Mouse (Mus musculus): ENCODE data around the gene Trh. TPM values are rescaled to one million over a fixed set of nuclear protein-coding genes. Genes with fewer than 3 reads are reported as not detected.

Gene Trh
- polyA plus RNA-seq, 1 experiment from 2014 or later = 1.5 TPM

DNA sequence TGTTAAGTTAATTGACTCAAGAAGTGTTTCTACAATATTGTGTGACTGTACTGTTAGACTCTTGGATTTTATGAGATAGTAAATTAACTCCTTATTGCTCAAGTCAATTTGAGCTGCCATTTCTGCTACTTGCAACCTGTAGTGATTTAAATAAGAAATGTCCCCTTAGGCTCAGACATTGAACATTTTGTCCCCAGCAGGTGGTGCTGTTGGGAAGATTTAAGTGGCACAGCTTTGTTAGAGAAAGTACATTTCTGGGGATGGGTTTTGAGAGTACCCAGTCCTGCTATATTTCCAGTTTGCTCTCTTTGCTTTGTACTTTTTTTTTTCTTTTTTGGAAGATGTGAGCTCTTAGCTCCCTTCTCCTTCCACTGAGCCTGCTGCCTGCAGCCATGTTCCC, 10.9 kb upstream of the Trh start:
- no peak for ATAC-seq (ENCODE audit: low FRiP score)
- no peaks in the 10 kb centered on the region for H3K36me3 ChIP-seq
- H3K4me1 ChIP-seq = no peaks in the 10 kb centered on the region
- no peak overlapping the region for H3K27ac ChIP-seq (replicated peaks)
- no peak overlapping the region for H3K4me2 ChIP-seq
- H3K9me3 ChIP-seq (replicated peaks) = peaks cover 6% of the 10 kb centered on the region; the same call in 1 of the 2 replicates
- no peaks in the 10 kb centered on the region for H3K27me3 ChIP-seq (replicated peaks)
- H3K4me3 ChIP-seq (replicated peaks) = no peak overlapping the region
- no peak overlapping the region for H3K9ac ChIP-seq (replicated peaks)

DNA sequence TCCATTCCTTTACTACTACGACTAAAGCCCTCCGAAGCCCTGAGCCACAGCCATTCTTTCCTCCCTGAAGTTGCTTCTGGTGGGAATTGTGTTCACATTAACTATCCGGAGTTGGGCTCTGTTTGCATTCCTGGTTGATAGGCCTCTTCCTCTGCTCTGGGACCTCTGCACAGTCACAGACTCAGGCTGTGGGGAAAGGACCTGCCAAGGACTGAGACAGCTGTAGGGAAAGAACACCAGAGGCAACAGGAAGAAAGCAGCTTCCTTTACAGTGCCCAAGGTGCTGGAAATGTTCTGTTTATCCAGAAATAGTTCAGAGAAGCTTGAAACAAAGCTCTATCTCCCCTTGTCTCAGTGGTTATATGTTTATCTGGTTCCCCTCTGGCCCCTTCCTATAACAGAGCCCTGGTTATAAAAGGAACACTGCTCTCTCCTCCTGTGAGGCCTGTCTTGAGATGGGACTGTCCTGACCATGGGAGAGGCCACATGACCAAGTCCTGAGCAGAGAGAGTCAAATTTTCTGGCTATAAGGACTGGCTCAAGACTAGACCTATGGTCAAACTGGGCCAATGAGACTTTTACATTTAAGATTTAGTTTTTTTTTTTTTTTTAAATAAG, 8.9 kb upstream of the Trh start:
- Histone ChIP-seq H3K4me2 (no peak overlapping the region), H3K36me3 (no peaks in the 10 kb centered on the region), H3K27ac (replicated peaks) (no peak overlapping the region), H3K9me3 (replicated peaks) (peaks cover 6% of the 10 kb centered on the region; the same call in 1 of the 2 replicates), H3K27me3 (replicated peaks) (no peaks in the 10 kb centered on the region), H3K9ac (replicated peaks) (no peak overlapping the region), H3K4me3 (replicated peaks) (no peak overlapping the region), H3K4me1 (no peaks in the 10 kb centered on the region)
- no peak for ATAC-seq (ENCODE audit: low FRiP score)
- 85% methylated on average over 3 of the region's 3 CpGs for WGBS

DNA sequence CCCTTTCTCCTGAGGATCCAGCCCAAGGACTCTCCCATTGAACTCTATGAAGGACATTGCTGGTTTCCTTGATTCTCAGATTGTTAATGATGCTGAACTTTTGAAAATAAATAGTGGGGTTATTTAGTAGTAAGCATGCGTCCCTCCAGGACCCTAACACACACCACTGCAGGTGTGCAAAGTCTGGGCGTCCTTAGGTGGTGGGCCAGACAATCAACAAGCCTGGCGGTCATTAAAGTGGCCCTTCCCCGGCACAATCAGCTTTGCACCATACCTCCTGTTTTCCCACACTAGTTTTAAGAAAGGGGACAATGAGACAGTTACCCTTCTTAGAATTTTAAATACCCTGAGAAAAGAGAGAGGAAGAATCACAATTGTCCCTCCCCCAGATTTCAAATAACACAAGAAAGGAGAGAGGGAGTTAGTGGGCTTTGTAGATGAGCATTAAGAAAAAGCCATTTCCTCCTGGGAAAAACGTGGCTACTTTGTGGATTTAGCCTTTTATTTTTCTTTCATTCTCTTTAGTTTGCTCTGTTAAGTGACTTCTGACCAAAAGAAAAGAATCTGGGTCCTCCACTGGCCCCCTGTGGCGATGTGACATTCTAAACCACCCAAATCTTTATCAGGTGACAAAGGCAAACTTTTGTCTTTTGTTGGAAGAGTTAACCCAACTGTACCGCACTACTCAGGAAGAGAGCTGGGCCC, 2.9 kb upstream of the Trh start:
- WGBS = 16% methylated on average over 7 of the region's 7 CpGs
- Histone ChIP-seq H3K4me3 (replicated peaks) (no peak overlapping the region), H3K4me1 (peaks cover 9% of the 10 kb centered on the region), H3K27me3 (replicated peaks) (peaks cover 31% of the 10 kb centered on the region), H3K27ac (replicated peaks) (no peak overlapping the region), H3K36me3 (no peaks in the 10 kb centered on the region), H3K4me2 (no peak overlapping the region), H3K9ac (replicated peaks) (no peak overlapping the region), H3K9me3 (replicated peaks) (no peaks in the 10 kb centered on the region)
- ATAC-seq (ENCODE audit: low FRiP score) = no peak

DNA sequence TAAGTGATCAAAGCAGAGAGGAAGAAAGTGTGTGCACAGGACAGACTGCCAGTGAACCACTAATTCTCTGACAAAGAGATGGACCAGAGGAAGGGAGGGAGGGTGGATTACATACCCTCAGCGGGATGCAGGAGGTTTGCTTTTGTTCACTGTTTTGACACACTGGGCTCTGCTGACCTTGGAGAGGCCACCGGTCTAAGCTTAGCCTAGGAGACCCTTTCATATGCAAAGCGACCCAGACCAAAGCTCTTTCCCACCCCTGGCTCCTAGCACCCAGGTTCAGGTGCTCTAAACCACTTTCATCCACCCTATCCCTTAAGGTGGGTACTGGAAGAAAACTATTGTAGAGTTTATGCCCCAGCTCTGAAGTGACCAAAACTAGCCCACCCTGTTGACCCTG, 1.9 kb upstream of the Trh start:
- Histone ChIP-seq H3K27me3 (replicated peaks) (peaks cover 33% of the 10 kb centered on the region), H3K9me3 (replicated peaks) (no peaks in the 10 kb centered on the region), H3K36me3 (no peaks in the 10 kb centered on the region), H3K27ac (replicated peaks) (no peak overlapping the region), H3K9ac (replicated peaks) (no peak overlapping the region), H3K4me1 (peaks cover 9% of the 10 kb centered on the region), H3K4me2 (no peak overlapping the region), H3K4me3 (replicated peaks) (no peak overlapping the region)
- no peak for ATAC-seq (ENCODE audit: low FRiP score)
- 2% methylated on average over 3 of the region's 3 CpGs for WGBS

DNA sequence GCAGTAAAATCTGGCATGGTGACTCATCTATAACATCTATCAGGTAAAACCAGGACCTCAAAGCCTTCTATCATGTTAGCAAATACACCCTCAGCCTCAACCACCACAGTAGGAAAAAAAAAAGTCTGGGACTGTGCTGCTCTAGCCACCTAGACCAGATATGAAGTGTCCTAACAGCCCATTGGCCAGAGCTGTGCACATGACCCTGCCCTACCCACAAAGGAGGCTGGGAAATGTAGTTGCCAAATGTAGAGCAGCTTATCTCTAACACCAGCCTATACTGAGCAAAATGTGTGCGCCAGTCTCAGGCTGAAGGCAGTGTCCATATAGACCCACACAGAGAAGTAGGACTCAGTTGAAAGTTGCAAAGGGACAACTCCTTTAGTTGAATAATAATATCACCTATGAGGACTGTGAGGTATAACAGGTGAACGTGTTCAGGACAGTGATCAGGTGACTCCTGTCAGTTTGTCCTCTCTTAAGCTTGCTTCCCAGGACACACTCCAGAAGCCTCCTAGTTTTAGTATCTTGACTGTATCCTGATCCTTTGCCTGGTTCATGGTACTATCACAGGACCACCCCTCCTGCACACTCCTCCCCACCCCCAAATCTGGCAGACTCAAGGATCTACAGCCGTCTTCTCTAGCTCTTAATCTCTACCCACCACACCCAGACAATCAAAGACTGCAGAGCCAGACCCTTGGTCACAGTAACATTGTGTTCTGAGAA, 3.1 kb downstream of the Trh start:
- Histone ChIP-seq H3K4me1 (peaks cover 9% of the 10 kb centered on the region), H3K36me3 (no peaks in the 10 kb centered on the region), H3K27me3 (replicated peaks) (peaks cover 33% of the 10 kb centered on the region), H3K9me3 (replicated peaks) (no peaks in the 10 kb centered on the region), H3K9ac (replicated peaks) (no peak overlapping the region), H3K4me2 (no peak overlapping the region), H3K4me3 (replicated peaks) (no peak overlapping the region), H3K27ac (replicated peaks) (no peak overlapping the region)
- peak; percentile 87 for ATAC-seq (ENCODE audit: low FRiP score)
- WGBS = 86% methylated on average over 3 of the region's 3 CpGs

DNA sequence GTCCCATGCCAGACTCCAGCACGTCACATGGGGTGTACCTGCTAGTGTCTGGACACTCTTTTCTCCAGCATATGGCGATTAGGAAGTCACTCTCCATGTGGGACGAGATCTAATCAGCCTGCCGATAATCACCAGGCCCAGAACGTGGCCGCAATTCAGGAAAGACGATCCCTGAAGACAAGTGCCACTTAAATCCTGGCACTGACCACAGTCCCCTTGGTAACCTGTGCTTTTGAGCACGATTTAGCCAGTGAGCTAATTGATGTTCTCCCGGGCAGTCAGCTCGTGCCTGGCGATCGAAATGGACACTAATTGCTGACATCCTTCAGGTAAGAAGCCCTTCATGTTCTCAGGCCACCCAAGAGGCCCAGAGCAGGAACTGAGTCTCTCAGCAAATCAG, 9.4 kb downstream of the Trh start:
- Histone ChIP-seq H3K27me3 (replicated peaks) (no peaks in the 10 kb centered on the region), H3K27ac (replicated peaks) (no peak overlapping the region), H3K4me3 (replicated peaks) (no peak overlapping the region), H3K36me3 (no peaks in the 10 kb centered on the region), H3K9me3 (replicated peaks) (no peaks in the 10 kb centered on the region), H3K9ac (replicated peaks) (no peak overlapping the region), H3K4me2 (no peak overlapping the region), H3K4me1 (no peaks in the 10 kb centered on the region)
- WGBS = 68% methylated on average over 12 of the region's 12 CpGs
- no peak for ATAC-seq (ENCODE audit: low FRiP score)

DNA sequence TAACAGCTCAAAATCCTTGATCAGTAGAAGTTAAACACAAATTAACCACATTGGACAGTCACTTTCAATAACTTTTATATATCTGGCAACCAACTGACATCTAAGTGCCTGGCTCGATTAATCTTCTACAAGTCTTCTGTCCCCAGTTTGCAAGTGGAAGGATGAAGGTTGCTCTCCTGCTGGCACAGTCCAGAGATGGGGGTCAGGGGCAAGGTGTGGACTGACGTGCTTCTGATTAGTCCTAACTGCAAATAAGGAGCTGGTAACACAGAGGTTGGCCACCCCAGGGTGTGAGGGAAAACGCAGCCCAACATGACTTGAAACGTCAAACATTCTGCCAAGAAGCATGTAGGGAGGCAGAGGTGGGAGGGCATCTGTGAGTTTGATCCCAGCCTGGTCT, 12.7 kb downstream of the Trh start:
- H3K4me3 ChIP-seq (replicated peaks) = no peak overlapping the region
- no peak overlapping the region for H3K27ac ChIP-seq (replicated peaks)
- no peaks in the 10 kb centered on the region for H3K4me1 ChIP-seq
- no peak overlapping the region for H3K4me2 ChIP-seq
- no peaks in the 10 kb centered on the region for H3K9me3 ChIP-seq (replicated peaks)
- no peaks in the 10 kb centered on the region for H3K27me3 ChIP-seq (replicated peaks)
- WGBS = 77% methylated on average over 4 of the region's 4 CpGs
- no peaks in the 10 kb centered on the region for H3K36me3 ChIP-seq
- no peak for ATAC-seq (ENCODE audit: low FRiP score)
- no peak overlapping the region for H3K9ac ChIP-seq (replicated peaks)

DNA sequence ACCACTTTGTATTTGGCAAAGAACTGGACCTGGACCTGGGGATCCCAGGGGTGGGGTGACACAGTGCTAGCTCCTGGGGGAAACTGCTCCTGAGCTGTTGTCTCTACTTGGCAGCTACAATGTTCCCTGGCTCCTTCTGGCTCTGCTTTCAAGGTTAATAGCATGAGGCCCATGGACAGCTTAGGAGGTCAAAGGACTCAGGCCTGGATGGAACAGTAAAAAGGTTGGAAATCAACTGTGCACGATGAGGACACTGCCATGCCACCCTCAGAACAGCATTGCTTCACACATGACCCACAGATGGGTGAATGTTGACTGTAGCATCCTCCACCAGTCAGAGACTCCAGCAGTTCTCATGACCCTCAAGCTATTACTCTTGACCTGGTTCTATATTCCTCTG, 13.1 kb downstream of the Trh start:
- Histone ChIP-seq H3K9me3 (replicated peaks) (no peaks in the 10 kb centered on the region), H3K4me3 (replicated peaks) (no peak overlapping the region), H3K36me3 (no peaks in the 10 kb centered on the region), H3K9ac (replicated peaks) (no peak overlapping the region), H3K27me3 (replicated peaks) (no peaks in the 10 kb centered on the region), H3K27ac (replicated peaks) (no peak overlapping the region), H3K4me2 (no peak overlapping the region), H3K4me1 (no peaks in the 10 kb centered on the region)
- no peak for ATAC-seq (ENCODE audit: low FRiP score)
- 78% methylated on average over 1 of the region's 1 CpGs for WGBS

DNA sequence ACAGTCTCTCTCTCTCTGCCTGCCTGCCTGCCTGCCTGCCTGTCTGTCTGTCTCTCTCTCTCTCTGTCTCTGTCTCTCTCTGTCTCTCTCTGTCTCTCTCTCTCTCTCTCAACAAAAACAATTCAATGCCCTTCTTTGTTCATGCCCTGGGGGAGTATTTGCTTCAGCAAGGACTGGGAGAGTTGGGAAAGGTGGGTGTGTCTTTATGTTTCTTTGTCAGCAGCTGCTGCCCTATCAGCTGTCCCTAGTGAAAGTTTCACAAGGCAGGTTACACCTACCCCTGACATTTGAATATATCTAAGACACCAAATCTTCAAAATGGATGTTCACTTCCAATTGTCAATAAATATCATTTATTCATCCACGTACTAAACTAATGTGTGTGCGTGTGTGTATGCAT, 14.9 kb downstream of the Trh start:
- no peaks in the 10 kb centered on the region for H3K9me3 ChIP-seq (replicated peaks)
- WGBS = 87% methylated on average over 2 of the region's 2 CpGs
- H3K9ac ChIP-seq (replicated peaks) = no peak overlapping the region
- ATAC-seq (ENCODE audit: low FRiP score) = no peak
- H3K27ac ChIP-seq (replicated peaks) = no peak overlapping the region
- no peak overlapping the region for H3K4me2 ChIP-seq
- no peaks in the 10 kb centered on the region for H3K27me3 ChIP-seq (replicated peaks)
- H3K4me3 ChIP-seq (replicated peaks) = no peak overlapping the region
- H3K36me3 ChIP-seq = no peaks in the 10 kb centered on the region
- no peaks in the 10 kb centered on the region for H3K4me1 ChIP-seq

DNA sequence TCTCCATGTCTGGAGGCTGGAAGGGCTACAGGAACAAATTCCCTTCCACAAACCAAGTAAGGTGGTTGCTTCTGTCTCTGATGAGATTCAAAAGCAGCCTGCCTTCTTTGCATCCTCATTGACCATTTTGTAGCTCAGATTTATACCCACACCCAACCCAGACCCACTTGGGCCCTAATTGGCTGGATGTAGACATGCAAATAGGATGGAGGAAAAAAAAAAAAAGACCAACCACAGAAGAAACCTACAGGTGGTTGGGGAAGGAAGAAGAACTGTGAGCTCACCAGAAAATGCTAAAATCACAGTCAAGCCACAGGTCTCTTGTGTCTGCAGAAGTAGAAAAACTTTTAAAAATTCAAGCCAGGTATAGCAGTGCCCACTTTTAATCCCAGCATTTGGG, 15.3 kb downstream of the Trh start:
- Histone ChIP-seq H3K4me1 (no peaks in the 10 kb centered on the region), H3K36me3 (no peaks in the 10 kb centered on the region), H3K4me3 (replicated peaks) (no peak overlapping the region), H3K27me3 (replicated peaks) (no peaks in the 10 kb centered on the region), H3K4me2 (no peak overlapping the region), H3K9ac (replicated peaks) (no peak overlapping the region), H3K9me3 (replicated peaks) (no peaks in the 10 kb centered on the region), H3K27ac (replicated peaks) (no peak overlapping the region)
- ATAC-seq (ENCODE audit: low FRiP score) = no peak

DNA sequence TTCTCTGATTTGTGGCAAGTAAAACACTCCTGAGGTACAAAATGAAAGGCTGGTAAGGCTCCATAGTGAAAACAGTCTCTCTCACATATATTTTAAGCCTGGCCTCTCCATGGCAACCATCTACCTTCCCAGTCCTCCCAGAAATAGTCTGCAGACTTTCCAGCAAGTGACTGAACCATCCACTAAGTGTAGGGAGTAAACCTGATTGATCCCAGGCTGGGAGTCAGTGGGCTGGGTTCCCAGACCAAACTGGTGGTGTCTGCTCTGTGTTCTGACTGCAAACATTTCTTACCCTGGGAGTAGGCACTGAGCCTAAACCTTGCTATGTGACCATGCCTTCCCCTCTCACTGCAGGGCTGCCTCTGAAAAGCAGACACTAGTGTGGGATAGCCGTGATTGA, 19.5 kb downstream of the Trh start:
- no peaks in the 10 kb centered on the region for H3K4me1 ChIP-seq
- H3K4me3 ChIP-seq (replicated peaks) = no peak overlapping the region
- no peak overlapping the region for H3K9ac ChIP-seq (replicated peaks)
- no peaks in the 10 kb centered on the region for H3K36me3 ChIP-seq
- no peak overlapping the region for H3K4me2 ChIP-seq
- 85% methylated on average over 1 of the region's 1 CpGs for WGBS
- H3K9me3 ChIP-seq (replicated peaks) = no peaks in the 10 kb centered on the region
- H3K27me3 ChIP-seq (replicated peaks) = no peaks in the 10 kb centered on the region
- no peak for ATAC-seq (ENCODE audit: low FRiP score)
- H3K27ac ChIP-seq (replicated peaks) = no peak overlapping the region

DNA sequence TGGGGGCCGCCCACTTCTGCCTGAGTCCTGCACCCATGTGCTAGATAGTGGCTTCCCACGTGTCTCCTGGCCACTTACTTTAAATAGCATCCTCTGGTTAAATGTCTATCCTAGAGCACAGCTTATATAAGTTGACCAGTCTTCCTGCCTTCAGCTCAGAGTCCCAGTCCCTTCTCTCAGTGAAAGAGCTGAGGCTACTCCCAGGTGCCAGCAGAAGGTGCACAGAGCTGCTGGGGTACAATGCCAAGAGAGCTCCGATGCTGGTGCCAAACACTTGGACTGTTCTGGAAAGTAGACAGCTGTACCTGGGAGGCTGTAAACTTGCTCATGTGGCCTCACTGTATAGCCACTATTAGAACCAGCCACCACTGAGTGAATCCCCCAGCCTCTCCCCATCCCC, 22.4 kb downstream of the Trh start:
- Histone ChIP-seq H3K27me3 (replicated peaks) (no peaks in the 10 kb centered on the region), H3K4me1 (no peaks in the 10 kb centered on the region), H3K4me2 (no peak overlapping the region), H3K9me3 (replicated peaks) (no peaks in the 10 kb centered on the region), H3K4me3 (replicated peaks) (no peak overlapping the region), H3K36me3 (no peaks in the 10 kb centered on the region), H3K27ac (replicated peaks) (no peak overlapping the region), H3K9ac (replicated peaks) (no peak overlapping the region)
- no peak for ATAC-seq (ENCODE audit: low FRiP score)
- WGBS = 87% methylated on average over 3 of the region's 3 CpGs
